Mouse (Mus musculus) lung, postnatal 0 days (tissue): ENCODE results near the gene Tmem108. TPM values are rescaled to one million over a fixed set of nuclear protein-coding genes. Genes with fewer than 3 reads are reported as not detected.

Experiments used
- ATAC-seq: fragments of 200-750 bp; cut with Nextera tagmentation; 2 replicates; pipeline ENCODE4 v1.8.0; 2017; ENCODE audit warnings: moderate library complexity
- DNase-seq: peaks from one replicate; pipeline ENCODE4 v3.0.0-alpha.2; 2016; ENCODE audit warnings: low spot score
- H3K27ac ChIP-seq: fragments of 300-500 bp; sonication (generic); 2 replicates; pipeline ENCODE4 v1.5.1; 2014; ENCODE audit warnings: antibody characterized with exemption, mild to moderate bottlenecking, low read length, mixed read lengths
- H3K27me3 ChIP-seq: fragments of 300-500 bp; sonication (generic); replicated peaks from 2 replicates; pipeline ENCODE4 v1.6.1; 2014; ENCODE audit warnings: low read length, mixed read lengths; ENCODE audit not compliant: insufficient read depth
- H3K36me3 ChIP-seq: fragments of 300-500 bp; sonication (generic); 2 replicates; pipeline ENCODE4 v1.6.1; 2014; ENCODE audit warnings: low read length, mixed read lengths; ENCODE audit not compliant: insufficient read depth
- H3K4me1 ChIP-seq: fragments of 300-500 bp; sonication (generic); 2 replicates; pipeline ENCODE4 v1.6.1; 2014; ENCODE audit warnings: antibody characterized with exemption, low read depth, low read length, mixed read lengths; ENCODE audit not compliant: insufficient read depth
- H3K4me2 ChIP-seq: fragments of 300-500 bp; sonication (generic); replicated peaks from 2 replicates; pipeline ENCODE4 v1.6.1; 2014; ENCODE audit warnings: low read depth, mild to moderate bottlenecking, low read length, moderate library complexity, mixed read lengths
- H3K4me3 ChIP-seq: fragments of 300-500 bp; sonication (generic); 2 replicates; pipeline ENCODE4 v1.5.1; 2014; ENCODE audit warnings: low read depth, low read length
- H3K9ac ChIP-seq: fragments of 300-500 bp; sonication (generic); replicated peaks from 2 replicates; pipeline ENCODE4 v1.6.1; 2014; ENCODE audit warnings: low read depth, mild to moderate bottlenecking
- H3K9me3 ChIP-seq: fragments of 300-500 bp; sonication (generic); 2 replicates; pipeline ENCODE4 v1.6.1; 2016; ENCODE audit warnings: low read length, mixed read lengths
- CTCF ChIP-seq: IDR thresholded peaks from 2 replicates; pipeline ENCODE4 v1.5.1; 2016; ENCODE audit warnings: antibody characterized with exemption, mild to moderate bottlenecking
- EP300 ChIP-seq: IDR thresholded peaks from 2 replicates; pipeline ENCODE4 v1.6.1; 2016; ENCODE audit warnings: antibody characterized with exemption, mild to moderate bottlenecking, control low read depth
- WGBS: fragments of 180-500 bp; shearing (Covaris S2); extraction: QIAGEN DNeasy Blood & Tissue Kit; methylation state at CpG from one replicate; pipeline ENCODE4 v1.1.7; 2014; 5-methylcytosine and 5-hydroxymethylcytosine counted together
- polyA plus RNA-seq: library from polyadenylated mRNA; unstranded; fragments of >200 nt; fragmentation: Nextera tagmentation; extraction: Ambion mirVana; gene quantifications from 2 replicates; pipeline ENCODE4 v1.2.1, GENCODE M21; 2015

The Tmem108 gene
- polyA plus RNA-seq, 1 experiment from 2014 or later = 7.3 TPM

DNA sequence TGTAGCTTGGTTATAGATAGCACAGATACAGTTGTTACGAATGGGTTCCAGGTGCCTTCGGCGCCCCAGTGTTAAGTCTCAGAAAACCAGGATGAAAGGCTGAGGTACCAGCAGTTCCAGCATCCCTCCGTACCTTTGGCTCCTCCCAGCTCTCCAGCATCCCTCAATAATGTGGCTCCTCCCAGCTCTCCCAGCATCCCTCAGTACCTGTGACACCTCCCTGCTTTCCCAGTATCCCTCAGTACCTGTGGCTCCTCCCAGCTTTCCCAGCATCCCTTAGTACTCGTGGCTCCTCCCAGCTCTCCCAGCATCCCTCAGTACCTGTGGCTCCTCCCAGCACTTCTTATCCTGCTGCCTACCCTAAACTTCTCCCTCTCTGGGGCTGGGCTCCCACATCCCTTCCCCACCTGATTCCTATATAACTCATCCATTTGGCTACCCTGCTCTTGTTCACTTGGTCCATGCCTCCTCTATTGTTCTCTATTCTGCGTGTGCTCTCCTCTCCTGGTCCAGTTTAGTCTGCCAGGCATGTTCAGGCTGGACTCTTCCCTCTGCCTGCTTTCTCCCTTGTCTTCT lies 225.5 kb downstream of the Tmem108 start:
- Histone ChIP-seq H3K4me1 (no peaks in the 10 kb centered on the region), H3K27me3 (no peaks in the 10 kb centered on the region), H3K9ac (no peak overlapping the region), H3K4me3 (no peak overlapping the region), H3K36me3 (no peaks in the 10 kb centered on the region), H3K4me2 (no peak overlapping the region), H3K27ac (no peak overlapping the region), H3K9me3 (no peaks in the 10 kb centered on the region)
- WGBS = 84% methylated on average over 6 of the region's 6 CpGs
- ATAC-seq (no peak), DNase-seq (no peak)
- no peak for TF ChIP-seq CTCF
- no peak for TF ChIP-seq EP300

DNA sequence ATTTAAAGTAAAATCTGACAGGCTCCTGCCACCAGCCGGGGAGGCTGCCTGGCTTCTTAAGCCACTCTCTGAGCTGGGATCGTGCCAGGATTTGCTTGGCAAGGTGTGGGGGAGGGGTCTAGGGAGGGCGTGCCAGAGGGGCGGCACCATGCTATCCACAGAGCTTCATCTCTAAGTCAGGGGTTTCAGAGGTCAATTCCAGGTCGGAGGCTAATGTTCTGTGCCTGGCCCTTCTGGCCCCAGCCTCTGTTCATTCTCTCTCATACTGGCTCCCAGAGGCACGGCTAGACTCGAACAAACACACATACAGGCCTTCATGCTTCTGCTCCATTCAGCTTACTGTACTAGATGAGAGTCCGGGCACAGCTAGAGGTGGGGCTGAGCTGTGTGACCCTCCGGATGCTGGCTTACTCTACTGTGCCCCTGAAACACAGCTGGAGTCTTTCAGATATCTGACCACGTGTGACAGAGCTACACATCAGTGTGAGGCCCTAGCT lies 236.5 kb downstream of the Tmem108 start:
- no peaks in the 10 kb centered on the region for H3K4me1 ChIP-seq
- no peak for ATAC-seq
- no peak overlapping the region for H3K9ac ChIP-seq
- no peak overlapping the region for H3K27ac ChIP-seq
- H3K36me3 ChIP-seq = no peaks in the 10 kb centered on the region
- no peaks in the 10 kb centered on the region for H3K9me3 ChIP-seq
- WGBS = 20% methylated on average over 10 of the region's 10 CpGs
- H3K27me3 ChIP-seq = no peaks in the 10 kb centered on the region
- no peak for TF ChIP-seq EP300
- H3K4me2 ChIP-seq = no peak overlapping the region
- H3K4me3 ChIP-seq = no peak overlapping the region
- no peak for DNase-seq

DNA sequence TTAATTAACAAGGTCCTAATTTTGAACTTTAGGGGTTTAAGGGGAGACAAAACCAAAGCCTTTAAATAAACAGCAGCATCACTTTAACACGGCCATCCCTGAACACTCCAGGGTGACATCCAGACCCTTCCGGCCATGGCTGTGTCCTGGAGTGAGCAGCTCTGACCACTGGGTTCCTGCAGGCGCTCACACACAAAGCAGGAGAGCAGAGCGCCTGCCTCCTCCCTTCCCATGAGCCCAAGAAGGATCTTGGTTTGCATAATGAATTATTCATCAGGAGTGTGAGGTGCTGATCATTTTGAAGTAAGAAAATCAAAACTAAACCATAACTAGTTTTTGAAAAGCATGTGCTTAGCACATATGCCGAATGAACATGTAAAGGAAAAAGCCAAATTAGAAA lies 237.0 kb downstream of the Tmem108 start:
- WGBS = 35% methylated on average over 5 of the region's 5 CpGs
- H3K27ac ChIP-seq = no peak overlapping the region
- DNase-seq = no peak
- TF ChIP-seq CTCF = no peak
- ATAC-seq = no peak
- H3K9ac ChIP-seq = no peak overlapping the region
- no peaks in the 10 kb centered on the region for H3K4me1 ChIP-seq
- H3K4me3 ChIP-seq = no peak overlapping the region
- no peaks in the 10 kb centered on the region for H3K36me3 ChIP-seq
- H3K27me3 ChIP-seq = no peaks in the 10 kb centered on the region
- no peak overlapping the region for H3K4me2 ChIP-seq
- H3K9me3 ChIP-seq = no peaks in the 10 kb centered on the region

DNA sequence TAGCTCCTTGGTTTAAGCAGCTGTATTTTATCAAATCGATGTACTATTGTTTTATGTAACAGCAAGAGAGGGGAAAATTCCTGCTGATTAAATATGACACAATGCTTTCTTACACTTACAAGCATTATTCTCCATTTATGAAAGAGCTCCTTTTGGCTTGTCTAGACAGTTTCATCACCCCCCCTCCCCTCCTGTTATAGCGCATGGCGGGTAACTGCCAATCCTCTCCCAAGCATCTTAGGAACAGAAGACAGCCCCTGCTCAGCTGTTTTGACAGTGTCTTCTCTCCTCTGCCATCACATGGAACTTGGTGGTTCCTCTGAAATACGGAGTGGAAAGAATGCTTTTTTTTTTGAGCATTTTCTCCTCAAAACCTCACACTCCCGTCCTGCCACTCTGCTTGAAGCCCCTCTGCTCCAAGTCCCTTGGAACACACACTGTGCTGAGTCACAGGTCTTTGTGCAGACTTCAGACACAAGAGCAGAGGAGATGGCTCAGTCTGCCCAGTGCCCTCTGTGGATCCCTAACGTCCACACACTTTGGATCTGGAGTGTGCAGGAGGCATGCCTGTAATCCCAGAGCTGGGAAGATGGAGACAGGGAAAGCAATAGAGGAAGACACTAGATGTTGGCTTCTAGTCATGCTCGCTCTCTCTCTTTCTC lies 237.8 kb downstream of the Tmem108 start:
- TF ChIP-seq CTCF (no peak), EP300 (no peak)
- Histone ChIP-seq H3K4me1 (no peaks in the 10 kb centered on the region), H3K9me3 (no peaks in the 10 kb centered on the region), H3K36me3 (no peaks in the 10 kb centered on the region), H3K27ac (no peak overlapping the region), H3K4me3 (no peak overlapping the region), H3K9ac (no peak overlapping the region), H3K27me3 (no peaks in the 10 kb centered on the region), H3K4me2 (no peak overlapping the region)
- 54% methylated on average over 7 of the region's 7 CpGs for WGBS
- ATAC-seq (no peak), DNase-seq (peak; percentile 48)

DNA sequence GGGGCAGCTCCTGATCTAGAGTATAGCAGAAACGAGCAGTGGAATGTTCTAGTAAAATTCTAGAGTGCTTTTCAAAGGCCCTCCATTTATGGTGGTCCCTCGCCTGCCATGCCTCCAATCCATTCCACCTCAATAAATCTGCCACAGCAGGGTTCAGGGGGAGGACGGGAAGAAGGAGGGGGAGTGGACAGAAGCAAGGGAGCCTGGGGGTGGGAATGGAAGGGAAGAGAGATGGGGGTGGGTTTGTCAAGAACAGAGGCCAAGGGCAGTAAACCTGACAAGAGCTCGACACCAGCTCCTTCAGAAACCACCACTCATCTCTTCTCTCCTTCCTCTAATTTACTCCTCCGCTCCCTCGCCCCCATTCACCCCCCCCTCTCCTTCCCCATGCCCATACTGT lies 238.6 kb downstream of the Tmem108 start:
- no peak for DNase-seq
- Histone ChIP-seq H3K9ac (no peak overlapping the region), H3K4me1 (no peaks in the 10 kb centered on the region), H3K36me3 (no peaks in the 10 kb centered on the region), H3K27ac (no peak overlapping the region), H3K27me3 (no peaks in the 10 kb centered on the region), H3K4me2 (no peak overlapping the region), H3K4me3 (no peak overlapping the region), H3K9me3 (no peaks in the 10 kb centered on the region)
- no peak for ATAC-seq
- TF ChIP-seq CTCF (no peak), EP300 (no peak)
- 51% methylated on average over 6 of the region's 6 CpGs for WGBS

DNA sequence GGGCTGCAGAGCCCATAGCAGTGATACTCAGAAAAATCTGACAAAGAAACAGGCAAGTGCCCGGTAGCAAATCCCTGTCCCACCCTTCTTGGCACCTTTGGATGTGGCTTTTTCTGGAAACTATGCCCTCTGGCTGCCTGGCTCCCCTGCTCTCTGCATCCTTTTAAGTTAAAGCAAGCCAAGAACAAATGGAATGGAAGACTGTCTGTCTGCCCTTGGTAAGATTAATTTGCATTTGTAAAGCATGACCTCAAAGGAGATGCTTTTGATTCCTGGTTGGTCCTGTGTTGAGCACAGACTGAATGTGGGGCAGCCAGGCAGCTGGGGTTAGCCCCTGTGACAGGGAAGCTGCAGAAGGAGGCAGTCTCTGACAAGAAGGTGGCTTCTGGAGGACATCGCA lies 247.8 kb downstream of the Tmem108 start:
- Histone ChIP-seq H3K4me1 (no peaks in the 10 kb centered on the region), H3K4me3 (no peak overlapping the region), H3K9ac (no peak overlapping the region), H3K9me3 (no peaks in the 10 kb centered on the region), H3K27ac (no peak overlapping the region), H3K36me3 (no peaks in the 10 kb centered on the region), H3K27me3 (no peaks in the 10 kb centered on the region), H3K4me2 (no peak overlapping the region)
- WGBS = 62% methylated on average over 2 of the region's 2 CpGs
- TF ChIP-seq EP300 = no peak
- no peak for TF ChIP-seq CTCF
- no peak for DNase-seq
- ATAC-seq = no peak
